Mouse (Mus musculus) frontal cortex, adult (tissue): ENCODE data around the gene Timm17a.
A peak's percentile ranks its signal among the peaks of the same experiment; 100 is the strongest.

Experiments
- ATAC-seq: cut with Nextera tagmentation; 2 replicates; pipeline ENCODE4 v1.9.2; 2017; ENCODE audit warnings: mild to moderate bottlenecking, moderate library complexity, mixed read lengths; ENCODE audit not compliant: low TSS enrichment

Gene Timm17a

GRCm38 (mm10) chr1:135280646-135281045, 32.9 kb downstream of the Timm17a start:
- ATAC-seq = 0 out of 2 replicates have a peak, but pooled peaks have one; percentile 17

GRCm38 (mm10) chr1:135271371-135271770, 42.2 kb downstream of the Timm17a start:
- ATAC-seq = no peak

GRCm38 (mm10) chr1:135267663-135268446, 45.7 kb downstream of the Timm17a start:
- ATAC-seq = no peak

- ATAC-seq = no peak
Measured at GRCm38 (mm10) chr1:135265834-135266233, 47.7 kb downstream of the Timm17a start.

GRCm38 (mm10) chr1:135263316-135263715, 50.3 kb downstream of the Timm17a start:
- ATAC-seq = no peak

GRCm38 (mm10) chr1:135262329-135262728, 51.2 kb downstream of the Timm17a start:
- ATAC-seq = no peak

GRCm38 (mm10) chr1:135260931-135261330, 52.6 kb downstream of the Timm17a start:
- no peak for ATAC-seq

- ATAC-seq = peak; percentile 42; the same call in 1 of the 2 replicates
Measured at GRCm38 (mm10) chr1:135259128-135259436, 54.5 kb downstream of the Timm17a start.

GRCm38 (mm10) chr1:135258380-135259127, 55.0 kb downstream of the Timm17a start, which contains the start of gene Elf3:
Gene Elf3, minus strand, starts transcription at chr1:135258568.
- no peak for ATAC-seq

GRCm38 (mm10) chr1:135256299-135256698, 57.3 kb downstream of the Timm17a start:
- ATAC-seq = no peak

- no peak for ATAC-seq
Measured at GRCm38 (mm10) chr1:135252854-135253253, 60.7 kb downstream of the Timm17a start.

GRCm38 (mm10) chr1:135251405-135251804, 62.2 kb downstream of the Timm17a start:
- no peak for ATAC-seq

- ATAC-seq = no peak
Measured at GRCm38 (mm10) chr1:135250706-135251105, 62.9 kb downstream of the Timm17a start.

GRCm38 (mm10) chr1:135248434-135248850, 65.1 kb downstream of the Timm17a start:
- peak; percentile 97 for ATAC-seq
